Mouse (Mus musculus) hindbrain, embryonic 11.5 days (tissue): Measurements from ENCODE around the gene Klf2. TPM values are rescaled to one million over a fixed set of nuclear protein-coding genes. Genes with fewer than 3 reads are reported as not detected.

Source experiments
- ATAC-seq: fragments of 200-750 bp; cut with Nextera tagmentation; 2 replicates; pipeline ENCODE4 v1.8.0; 2017; ENCODE audit warnings: mild to moderate bottlenecking, moderate TSS enrichment, moderate library complexity; ENCODE audit not compliant: low FRiP score
- DNase-seq: peaks from one replicate; pipeline ENCODE4 v3.0.0-alpha.2; 2015; ENCODE audit warnings: low spot score
- H3K27ac ChIP-seq: fragments of 300-500 bp; sonication (generic); 2 replicates; pipeline ENCODE4 v1.5.1; 2014; ENCODE audit warnings: mild to moderate bottlenecking, low read depth, low read length
- H3K27me3 ChIP-seq: fragments of 300-500 bp; sonication (generic); 2 replicates; pipeline ENCODE4 v1.6.1; 2014; ENCODE audit warnings: mild to moderate bottlenecking, low read length, moderate library complexity, mixed read lengths; ENCODE audit not compliant: control insufficient read depth, insufficient read depth
- H3K36me3 ChIP-seq: fragments of 300-500 bp; sonication (generic); 2 replicates; pipeline ENCODE4 v1.6.1; 2014; ENCODE audit warnings: mild to moderate bottlenecking, low read length, moderate library complexity, mixed read lengths; ENCODE audit not compliant: control insufficient read depth, insufficient read depth
- H3K4me1 ChIP-seq: fragments of 300-500 bp; sonication (generic); replicated peaks from 2 replicates; pipeline ENCODE4 v1.6.1; 2014; ENCODE audit warnings: low read length, mixed read lengths; ENCODE audit not compliant: control insufficient read depth, insufficient read depth
- H3K4me2 ChIP-seq: fragments of 300-500 bp; sonication (generic); replicated peaks from 2 replicates; pipeline ENCODE4 v1.6.1; 2014; ENCODE audit warnings: mild to moderate bottlenecking, low read depth, low read length
- H3K4me3 ChIP-seq: fragments of 300-500 bp; sonication (generic); 2 replicates; pipeline ENCODE4 v1.5.1; 2014; ENCODE audit warnings: low read depth, low read length
- H3K9ac ChIP-seq: fragments of 300-500 bp; sonication (generic); 2 replicates; pipeline ENCODE4 v1.6.1; 2014; ENCODE audit warnings: low read depth, low read length
- H3K9me3 ChIP-seq: fragments of 300-500 bp; sonication (generic); 2 replicates; pipeline ENCODE4 v1.6.1; 2016; ENCODE audit warnings: low read length; ENCODE audit not compliant: control insufficient read depth
- WGBS: fragments of 180-500 bp; shearing (Covaris S2); extraction: QIAGEN DNeasy Blood & Tissue Kit; methylation state at CpG from one replicate; pipeline ENCODE4 v1.1.7; 2014; 5-methylcytosine and 5-hydroxymethylcytosine counted together
- polyA plus RNA-seq: library from polyadenylated mRNA; unstranded; fragments of >200 nt; fragmentation: Nextera tagmentation; extraction: Ambion mirVana; gene quantifications from 2 replicates; pipeline ENCODE4 v1.2.1, GENCODE M21; 2014

Klf2 gene
- polyA plus RNA-seq, 1 experiment from 2014 or later, result 4.8 TPM

GRCm38 (mm10) chr8:72300654-72301400, 18.0 kb upstream of the Klf2 start:
- Histone ChIP-seq H3K4me2 (no peak overlapping the region), H3K4me3 (no peak overlapping the region), H3K27me3 (no peaks in the 10 kb centered on the region), H3K27ac (no peak overlapping the region), H3K4me1 (no peaks in the 10 kb centered on the region), H3K36me3 (no peaks in the 10 kb centered on the region), H3K9me3 (no peaks in the 10 kb centered on the region), H3K9ac (no peak overlapping the region)
- 84% methylated on average over 9 of the region's 9 CpGs for WGBS
- ATAC-seq (no peak), DNase-seq (no peak)

- Histone ChIP-seq H3K27ac (no peak overlapping the region), H3K27me3 (no peaks in the 10 kb centered on the region), H3K4me2 (no peak overlapping the region), H3K9me3 (no peaks in the 10 kb centered on the region), H3K4me3 (no peak overlapping the region), H3K4me1 (no peaks in the 10 kb centered on the region), H3K9ac (no peak overlapping the region), H3K36me3 (no peaks in the 10 kb centered on the region)
- WGBS, result 84% methylated on average over 5 of the region's 5 CpGs
- ATAC-seq, result no peak
- no peak for DNase-seq
Observed at GRCm38 (mm10) chr8:72301497-72301896, 17.3 kb upstream of the Klf2 start.

GRCm38 (mm10) chr8:72302986-72303612, 15.7 kb upstream of the Klf2 start:
- Histone ChIP-seq H3K9ac (no peak overlapping the region), H3K36me3 (no peaks in the 10 kb centered on the region), H3K9me3 (no peaks in the 10 kb centered on the region), H3K27me3 (no peaks in the 10 kb centered on the region), H3K4me1 (no peaks in the 10 kb centered on the region), H3K4me3 (no peak overlapping the region), H3K27ac (no peak overlapping the region), H3K4me2 (no peak overlapping the region)
- WGBS, result 76% methylated on average over 8 of the region's 8 CpGs
- ATAC-seq (no peak), DNase-seq (no peak)

GRCm38 (mm10) chr8:72303633-72304032, 15.2 kb upstream of the Klf2 start:
- Histone ChIP-seq H3K36me3 (no peaks in the 10 kb centered on the region), H3K4me2 (no peak overlapping the region), H3K4me1 (no peaks in the 10 kb centered on the region), H3K9me3 (no peaks in the 10 kb centered on the region), H3K27me3 (no peaks in the 10 kb centered on the region), H3K9ac (no peak overlapping the region), H3K4me3 (no peak overlapping the region), H3K27ac (no peak overlapping the region)
- WGBS, result 73% methylated on average over 8 of the region's 8 CpGs
- no peak for ATAC-seq
- no peak for DNase-seq

GRCm38 (mm10) chr8:72305210-72305905, 13.5 kb upstream of the Klf2 start, which contains the start of gene Gm10282:
TSS of gene Gm10282 (minus strand) at chr8:72305260.
- no peaks in the 10 kb centered on the region for H3K9me3 ChIP-seq
- no peaks in the 10 kb centered on the region for H3K4me1 ChIP-seq
- no peak within 1 kb of the TSS for H3K4me3 ChIP-seq
- H3K36me3 ChIP-seq, result no peaks in the 10 kb centered on the region
- no peaks in the 10 kb centered on the region for H3K27me3 ChIP-seq
- ATAC-seq (no peak), DNase-seq (no peak)
- no peak within 1 kb of the TSS for H3K27ac ChIP-seq
- H3K4me2 ChIP-seq, result no peak within 1 kb of the TSS
- no peak within 1 kb of the TSS for H3K9ac ChIP-seq
- 75% methylated on average over 14 of the region's 16 CpGs for WGBS

- Histone ChIP-seq H3K4me1 (no peaks in the 10 kb centered on the region), H3K36me3 (no peaks in the 10 kb centered on the region), H3K9ac (no peak overlapping the region), H3K4me3 (no peak overlapping the region), H3K4me2 (no peak overlapping the region), H3K27me3 (no peaks in the 10 kb centered on the region), H3K9me3 (no peaks in the 10 kb centered on the region), H3K27ac (no peak overlapping the region)
- WGBS, result 93% methylated on average over 5 of the region's 5 CpGs
- no peak for DNase-seq
- ATAC-seq, result no peak
Observed at GRCm38 (mm10) chr8:72306913-72307312, 11.9 kb upstream of the Klf2 start.

GRCm38 (mm10) chr8:72308276-72308675, 10.6 kb upstream of the Klf2 start:
- DNase-seq (no peak), ATAC-seq (no peak)
- Histone ChIP-seq H3K9me3 (no peaks in the 10 kb centered on the region), H3K4me1 (no peaks in the 10 kb centered on the region), H3K27me3 (no peaks in the 10 kb centered on the region), H3K9ac (no peak overlapping the region), H3K4me2 (no peak overlapping the region), H3K4me3 (no peak overlapping the region), H3K36me3 (no peaks in the 10 kb centered on the region), H3K27ac (no peak overlapping the region)
- WGBS, result 75% methylated on average over 6 of the region's 6 CpGs

GRCm38 (mm10) chr8:72310849-72311506, 7.9 kb upstream of the Klf2 start:
- WGBS, result 57% methylated on average over 8 of the region's 8 CpGs
- Histone ChIP-seq H3K27ac (no peak overlapping the region), H3K36me3 (no peaks in the 10 kb centered on the region), H3K4me3 (no peak overlapping the region), H3K27me3 (no peaks in the 10 kb centered on the region), H3K4me1 (no peaks in the 10 kb centered on the region), H3K4me2 (no peak overlapping the region), H3K9me3 (no peaks in the 10 kb centered on the region), H3K9ac (no peak overlapping the region)
- no peak for DNase-seq
- ATAC-seq, result no peak
